Mouse (Mus musculus) brain, embryonic 18.5 days (tissue): Measurements from ENCODE around the gene Tspo.

Experiments
- DNase-seq: peaks from one replicate; pipeline ENCODE4 v3.0.0-alpha.2; 2012; ENCODE audit warnings: low read depth, low spot score

The Tspo gene

DNA sequence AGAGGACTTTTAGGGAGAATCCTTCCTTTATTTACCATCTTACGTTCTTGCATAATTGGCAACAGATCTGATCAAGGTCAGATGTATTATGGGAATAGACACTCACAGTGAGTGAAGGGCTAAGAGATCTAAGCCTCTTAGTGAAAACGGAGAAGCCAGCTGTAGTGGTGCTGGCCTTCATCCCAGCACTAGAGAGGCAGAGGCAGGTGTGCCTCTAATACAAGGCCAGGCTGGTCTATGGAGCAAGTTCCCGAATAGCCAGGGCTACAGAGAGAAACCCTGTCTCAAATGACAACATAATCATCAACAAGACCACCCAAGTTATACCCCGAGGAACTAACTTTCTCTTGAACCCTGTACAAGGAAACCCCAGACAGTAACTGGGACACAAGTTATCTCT lies 19.5 kb downstream of the Tspo start:
- no peak for DNase-seq

DNA sequence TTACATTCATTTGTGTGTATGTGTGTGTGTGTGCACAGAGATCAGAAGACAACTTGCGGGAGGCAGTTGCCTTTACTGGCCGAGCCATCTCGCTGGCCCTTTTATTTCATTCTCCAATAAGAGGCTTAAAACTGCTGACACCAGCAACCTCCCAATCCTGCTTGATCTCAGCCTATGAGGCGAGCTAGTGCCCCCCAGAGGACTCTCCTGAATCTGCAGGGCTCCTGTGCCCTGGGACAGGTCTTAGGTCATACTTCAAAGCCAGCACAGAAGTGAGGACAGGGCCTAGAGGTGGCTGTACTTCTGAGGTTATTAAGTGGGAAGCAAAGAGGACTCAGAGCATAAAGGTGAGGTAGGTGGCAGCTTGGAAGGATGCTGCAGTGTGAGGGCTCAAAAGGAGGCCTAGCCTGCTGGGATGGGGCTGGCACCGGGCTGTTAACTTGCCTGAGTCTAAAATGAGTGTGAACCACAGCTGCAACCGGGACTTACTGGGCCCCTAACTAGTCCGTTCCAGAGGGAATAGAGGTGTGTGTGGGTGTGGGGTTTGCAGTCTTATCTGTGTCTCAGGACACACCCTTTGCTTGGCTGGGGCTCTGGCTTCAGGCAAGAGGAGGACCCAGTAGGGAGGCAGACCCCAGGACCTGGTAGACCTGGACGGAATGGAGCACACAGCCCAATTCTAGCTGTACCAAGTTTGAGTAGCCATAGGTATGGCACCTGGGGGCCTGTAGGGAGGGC lies 20.2 kb downstream of the Tspo start:
- no peak for DNase-seq

GRCm38 (mm10) chr15:83584741-83585220 lies 21.4 kb downstream of the Tspo start:
- DNase-seq, result no peak

- DNase-seq, result no peak
Measured at GRCm38 (mm10) chr15:83590841-83591240, 27.4 kb downstream of the Tspo start.

GRCm38 (mm10) chr15:83591758-83592157 lies 28.4 kb downstream of the Tspo start:
- DNase-seq, result no peak

GRCm38 (mm10) chr15:83592260-83593188 lies 29.1 kb downstream of the Tspo start:
- no peak for DNase-seq

GRCm38 (mm10) chr15:83593189-83593585 lies 29.8 kb downstream of the Tspo start:
- DNase-seq, result no peak

DNA sequence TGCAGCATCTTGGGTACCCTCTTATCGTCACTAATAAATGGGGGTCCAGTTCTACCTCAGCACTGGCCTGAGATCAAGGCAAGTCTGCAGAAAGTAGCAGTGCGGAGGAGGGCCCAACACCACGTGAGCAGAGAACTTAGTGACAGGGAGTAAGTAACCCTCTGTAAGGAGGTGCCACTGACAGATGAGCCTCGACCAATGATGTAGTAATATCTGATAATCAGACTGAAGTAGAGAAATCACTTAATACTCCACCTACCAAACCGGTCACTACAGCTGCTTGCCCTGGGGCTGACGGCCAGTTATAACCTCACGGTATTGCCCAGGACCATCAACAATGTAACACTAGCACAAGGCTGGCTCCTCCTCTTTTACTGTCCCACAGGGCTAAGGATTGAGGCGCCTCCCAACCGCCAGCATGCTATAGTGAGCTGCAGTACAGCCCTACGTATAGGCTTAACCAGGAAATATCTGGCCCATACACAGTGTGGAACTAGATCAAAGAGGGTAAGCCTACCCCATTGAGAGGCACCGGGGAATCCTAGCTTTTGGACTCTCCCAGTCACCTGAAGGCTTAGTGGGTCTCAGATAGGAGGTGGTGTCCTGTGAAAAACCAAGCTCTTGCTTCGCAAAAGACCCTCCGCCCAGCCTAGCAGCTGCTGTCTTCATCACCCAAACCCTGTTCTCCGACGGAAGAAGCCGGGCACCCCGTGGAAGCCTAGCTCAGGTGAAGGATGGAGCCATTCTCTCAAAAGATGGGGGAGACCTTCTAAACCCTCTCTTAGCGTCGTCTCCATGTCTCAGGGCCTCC lies 30.5 kb downstream of the Tspo start:
- no peak for DNase-seq

DNA sequence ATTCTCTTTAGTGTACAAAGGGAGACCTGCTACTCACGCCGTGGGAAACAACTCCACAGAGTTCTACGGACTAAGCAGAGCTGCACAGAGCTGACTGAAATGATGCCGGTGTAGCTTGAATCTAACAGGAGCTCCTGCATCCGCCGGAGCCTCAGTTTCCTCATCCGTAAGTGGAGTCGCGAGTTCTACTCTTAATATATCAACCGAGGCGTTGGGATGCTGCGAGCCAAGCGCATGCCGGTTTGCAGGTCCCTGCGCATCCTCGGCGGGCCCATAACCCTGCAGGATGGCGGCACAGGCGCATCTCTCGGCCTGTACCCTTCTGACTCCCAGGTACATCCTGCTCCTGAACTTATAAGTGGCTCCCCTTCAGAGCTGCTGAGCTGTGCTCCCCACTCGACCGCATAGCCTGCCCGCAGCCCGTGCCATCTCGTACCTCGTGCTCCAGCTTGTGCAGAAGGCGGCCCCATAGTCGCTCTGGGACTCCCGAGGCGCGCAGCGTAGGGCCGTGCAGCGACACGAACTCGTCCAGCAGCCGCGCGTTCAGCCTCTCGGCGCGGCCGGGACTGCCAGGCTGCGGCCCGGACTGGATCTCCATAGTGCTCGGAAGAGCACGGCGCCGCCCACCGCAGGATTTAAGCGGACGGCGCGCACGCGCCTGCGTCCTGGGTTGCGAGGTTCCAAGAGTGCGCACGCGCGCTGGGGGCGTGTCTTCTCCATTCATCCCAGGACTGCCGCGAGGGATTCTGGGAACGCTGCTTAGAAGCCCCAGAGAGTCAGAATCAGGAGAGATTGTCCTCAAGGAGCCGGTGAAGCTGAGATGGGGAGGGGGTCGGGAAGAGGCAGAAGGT lies 31.3 kb downstream of the Tspo start, which contains the start of gene Ttll12:
TSS of gene Ttll12 (minus strand) at position 645 of the 851 bp plus-strand sequence.
- DNase-seq, result peak; percentile 95

- DNase-seq, result no peak
Measured at GRCm38 (mm10) chr15:83595364-83595711, 31.9 kb downstream of the Tspo start.

DNA sequence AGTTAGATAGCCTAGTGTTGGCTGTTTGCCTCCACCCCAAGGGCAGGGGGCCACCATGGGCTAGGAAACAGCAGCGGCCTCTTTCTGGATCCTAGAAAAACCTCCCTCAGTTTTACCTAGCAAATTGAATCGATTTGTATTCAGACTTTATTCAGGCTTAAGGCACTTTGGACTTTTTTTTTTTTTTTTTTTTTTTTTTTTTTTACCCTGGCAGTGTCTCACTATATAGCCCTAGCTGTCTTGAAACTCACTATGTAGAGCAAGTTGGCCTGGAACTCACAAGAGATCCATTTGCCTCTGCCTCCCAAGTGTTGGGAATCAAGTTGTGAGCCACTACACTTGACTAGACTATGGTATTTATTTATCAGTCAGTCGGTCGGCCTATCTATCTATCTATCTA lies 33.4 kb downstream of the Tspo start:
- DNase-seq, result no peak

DNA sequence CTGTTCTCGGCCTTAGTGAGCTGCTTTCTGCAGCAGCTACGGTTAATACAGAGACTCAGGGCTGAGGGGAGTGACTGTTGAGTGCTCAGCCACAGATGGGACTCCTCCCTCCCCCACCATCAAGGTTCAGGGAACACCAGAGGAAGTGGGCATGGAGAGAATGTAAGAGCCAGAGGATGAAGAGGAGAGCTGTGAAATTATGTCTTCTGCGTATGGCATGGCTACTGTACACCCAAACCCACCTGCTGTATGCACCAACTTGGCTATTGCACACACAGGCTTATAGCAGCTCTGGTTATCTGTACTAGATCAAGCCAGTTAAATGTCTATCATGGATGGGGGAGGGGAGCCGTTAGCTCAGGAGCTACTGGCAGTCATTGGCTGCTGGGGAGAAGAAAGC lies 37.8 kb downstream of the Tspo start:
- no peak for DNase-seq

DNA sequence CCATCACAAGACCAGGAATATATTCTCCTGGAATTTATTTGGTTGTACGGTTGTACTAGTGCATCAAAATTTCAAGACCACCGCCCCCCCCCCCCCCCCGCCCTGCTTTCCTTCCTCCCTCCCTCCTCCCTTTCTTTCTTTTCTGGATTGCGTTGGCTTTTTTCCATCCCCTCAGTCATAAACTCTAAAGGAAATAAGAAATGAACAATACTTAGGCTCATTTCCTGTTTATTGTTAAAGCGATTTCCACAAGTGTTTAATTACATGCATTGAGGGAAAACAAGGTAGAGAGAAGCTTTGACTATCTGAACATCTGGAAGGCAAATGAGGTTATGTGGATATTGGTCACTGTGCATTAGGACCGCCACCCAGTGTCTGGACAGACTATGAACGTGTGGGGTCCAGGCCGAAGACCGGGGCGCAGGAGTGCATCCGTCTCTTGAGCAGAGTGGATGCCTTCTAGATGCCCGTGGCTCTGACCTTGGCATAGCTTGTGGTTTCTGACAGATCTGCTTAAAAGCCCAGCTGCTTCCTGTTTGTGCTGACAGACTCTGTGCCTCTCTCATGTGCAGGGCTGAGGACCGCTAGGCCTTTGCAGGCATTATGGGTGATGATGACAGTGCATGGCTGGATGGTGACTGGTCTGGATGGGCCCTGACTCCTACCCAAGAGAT lies 39.1 kb downstream of the Tspo start:
- DNase-seq, result no peak

DNA sequence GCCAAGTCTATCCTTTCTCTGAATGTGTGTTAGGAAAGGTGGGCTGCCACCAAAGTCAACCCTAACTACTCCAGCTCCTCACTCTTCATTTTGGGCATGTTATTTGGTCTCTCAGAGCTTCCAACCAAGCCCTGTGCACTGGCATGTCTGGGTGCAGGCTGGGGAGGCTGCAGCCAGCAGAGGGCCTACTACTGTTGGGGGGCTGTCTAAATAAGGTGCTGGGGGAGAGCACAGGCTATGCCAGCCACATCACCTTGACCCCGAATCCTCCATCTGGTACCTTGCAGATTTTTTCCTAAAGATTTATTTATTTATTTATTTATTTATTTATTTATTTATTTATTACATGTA lies 39.6 kb downstream of the Tspo start:
- DNase-seq, result no peak

- no peak for DNase-seq
Measured at GRCm38 (mm10) chr15:83603426-83603825, 40.0 kb downstream of the Tspo start.

- DNase-seq, result no peak
Measured at GRCm38 (mm10) chr15:83606216-83606615, 42.8 kb downstream of the Tspo start.

DNA sequence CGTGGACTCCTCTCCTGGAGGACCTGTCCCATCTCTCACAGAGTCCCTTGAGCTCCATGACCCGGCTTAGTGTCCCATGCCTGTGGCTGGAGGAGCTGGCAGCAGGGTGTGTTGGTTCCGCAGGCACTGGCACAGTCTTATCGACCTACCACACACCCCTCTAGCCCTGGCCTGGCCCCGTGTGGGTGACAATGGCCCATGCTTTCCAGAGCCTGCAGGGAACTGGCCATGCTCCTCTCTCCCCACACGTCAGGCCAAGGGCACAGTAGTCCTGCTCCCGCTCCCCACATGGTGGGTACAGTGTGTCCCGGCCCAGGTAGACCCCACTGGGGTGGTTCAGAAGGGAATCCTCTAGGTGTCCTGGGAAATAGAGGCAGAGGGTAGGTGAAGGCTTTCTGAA lies 43.3 kb downstream of the Tspo start:
- DNase-seq, result no peak

GRCm38 (mm10) chr15:83607115-83607802 lies 43.9 kb downstream of the Tspo start:
- DNase-seq, result no peak

- DNase-seq, result no peak
Measured at GRCm38 (mm10) chr15:83615245-83615644, 51.9 kb downstream of the Tspo start.
